Mouse (Mus musculus) Patski (cell line): ENCODE results near the gene Gm17604. TPM values are rescaled to one million over a fixed set of nuclear protein-coding genes. Genes with fewer than 3 reads are reported as not detected.

Experiments
- ATAC-seq: fragments of 100-300 bp; one replicate; pipeline ENCODE4 v1.8.0; 2021
- CTCF ChIA-PET: fragments of 350-600 bp; sonication (Branson Sonifier 250); formaldehyde crosslinking; loops from one replicate; lab custom pipeline; 2022; ENCODE audit warnings: inconsistent platforms; lab: Charles Lee
- POLR2A ChIA-PET: fragments of 350-600 bp; sonication (Branson Sonifier 250); formaldehyde crosslinking; loops from one replicate; lab custom pipeline; 2022; ENCODE audit warnings: antibody characterized with exemption, inconsistent platforms; lab: Charles Lee
- DNase-seq: peaks from one replicate; pipeline ENCODE4 v3.0.0-alpha.2; 2011; ENCODE audit warnings: low read depth, low spot score
- H3K27me3 ChIP-seq: fragments of 371-371 bp; one replicate; pipeline ENCODE4 v1.5.1; 2021
- CTCF ChIP-seq: fragments of 100-300 bp; IDR thresholded peaks from one replicate; pipeline ENCODE4 v1.5.1; 2021
- in situ Hi-C: fragments of 300-500 bp; cut with MboI; formaldehyde crosslinking; loops from 3 replicates; pipeline ENCODE4 v1.11.1; 2018; ENCODE audit warnings: low pct_unique_long_range_greater_than_20kb, mixed read lengths
- polyA plus RNA-seq: library from polyadenylated mRNA; unstranded; gene quantifications from one replicate; pipeline ENCODE4 v1.2.3, GENCODE M21; 2021

Gm17604 gene
- not detected for polyA plus RNA-seq

DNA sequence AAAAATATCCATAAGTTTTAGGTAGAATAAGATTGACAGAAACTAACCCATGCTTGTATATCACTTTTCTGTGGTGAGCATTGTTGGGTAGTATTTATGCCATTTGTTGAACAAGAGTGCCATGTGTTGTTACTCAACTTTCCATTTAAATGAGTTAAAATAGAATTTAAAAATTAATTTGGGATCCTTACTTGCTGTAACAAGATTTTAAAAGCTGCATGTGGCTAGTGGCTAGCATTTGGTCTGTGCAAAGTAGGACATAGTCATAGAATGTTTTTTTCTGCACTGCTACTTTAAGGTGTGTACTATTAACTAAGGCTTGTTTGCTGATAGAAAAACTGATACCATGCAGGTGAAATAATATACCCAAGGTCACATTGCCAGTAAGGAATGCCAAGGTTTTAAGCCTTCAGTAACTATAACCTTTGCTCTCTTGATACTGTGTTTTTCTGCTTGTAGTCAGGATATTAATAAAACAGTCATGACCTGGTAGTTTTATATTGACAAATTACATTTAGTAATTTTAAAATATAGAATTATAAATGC is at the start of gene Gm17604:
TSS of gene Gm17604 (minus strand) at position 51 of the 546 bp plus-strand sequence.
- no peak for TF ChIP-seq CTCF
- ATAC-seq (no peak), DNase-seq (no peak)
- POLR2A ChIA-PET, result no interaction called here
- CTCF ChIA-PET, result no interaction called here
- no peaks in the 10 kb centered on the region for H3K27me3 ChIP-seq
- in situ Hi-C loops, result no loop called here

DNA sequence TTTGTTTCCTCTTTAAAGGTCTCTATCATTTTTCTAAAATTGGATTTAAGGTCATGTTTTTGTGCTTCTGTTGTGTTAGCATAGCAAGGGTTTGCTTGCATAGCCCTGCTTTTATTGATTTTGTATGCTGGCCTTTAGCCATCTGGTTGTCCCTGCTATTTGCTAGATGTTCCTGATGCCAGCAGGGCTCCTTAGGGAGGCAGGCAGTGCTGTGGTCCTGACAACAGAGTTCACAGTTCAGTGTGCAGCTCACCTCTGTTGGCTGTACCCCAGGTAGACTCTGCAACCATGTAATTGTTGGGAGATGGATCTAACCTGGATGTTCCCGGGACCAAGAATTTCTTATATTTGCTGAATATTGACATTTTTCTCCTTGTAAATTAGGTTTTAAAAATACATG is 45.3 kb upstream of the Gm17604 start:
- ATAC-seq (no peak), DNase-seq (no peak)
- TF ChIP-seq CTCF, result no peak
- in situ Hi-C loops, result no loop called here
- POLR2A ChIA-PET, result no interaction called here
- H3K27me3 ChIP-seq, result no peaks in the 10 kb centered on the region
- CTCF ChIA-PET, result no interaction called here

GRCm38 (mm10) chrX:165003141-165003540 is 1.5 kb downstream of the Gm17604 start:
- POLR2A ChIA-PET, result no interaction called here
- no peaks in the 10 kb centered on the region for H3K27me3 ChIP-seq
- CTCF ChIA-PET, result no interaction called here
- DNase-seq (no peak), ATAC-seq (no peak)
- no peak for TF ChIP-seq CTCF
- in situ Hi-C loops, result no loop called here

DNA sequence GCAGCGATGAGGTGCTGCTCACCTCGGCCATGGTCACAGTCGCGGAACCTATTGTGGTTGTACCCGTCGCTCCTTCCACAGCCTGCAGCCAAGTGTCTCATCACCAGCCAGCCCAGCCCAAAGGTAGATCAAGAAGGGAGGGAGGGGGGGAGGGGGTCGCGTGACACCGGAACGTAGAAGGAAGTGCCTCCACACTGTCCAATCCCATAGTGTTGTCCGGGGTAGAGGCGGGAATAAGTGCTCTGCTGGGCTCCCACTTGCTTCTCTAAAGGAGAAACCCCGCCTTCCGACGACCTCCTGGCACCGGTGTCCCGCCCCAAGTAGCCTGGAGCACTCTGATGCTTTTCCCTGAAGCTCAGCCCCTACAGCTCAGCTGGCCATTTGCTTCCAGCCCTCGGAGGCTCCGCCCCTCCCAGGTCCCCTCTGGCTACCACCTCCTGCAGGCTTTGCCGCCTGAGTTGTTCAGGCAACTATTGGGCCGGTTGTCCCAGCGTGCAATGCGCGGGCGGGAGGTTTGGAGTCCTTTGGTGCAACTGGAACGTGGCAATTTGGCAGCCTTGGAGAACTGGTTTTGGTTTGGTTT is 24.3 kb downstream of the Gm17604 start, which contains the start of the genes Mospd2 and Fancb:
TSS of gene Mospd2 (minus strand) at position 183 of the 583 bp plus-strand sequence.
TSS of gene Fancb (plus strand) at position 400 of the 583 bp plus-strand sequence.
- no peak for TF ChIP-seq CTCF
- peak; percentile 78 for DNase-seq
- H3K27me3 ChIP-seq, result no peaks in the 10 kb centered on the region
- in situ Hi-C loops, result no loop called here
- CTCF ChIA-PET, result interaction anchor here (1.1 kb wide), 1 partner anchor 8 kb away, joined by 3 read pairs; no protein-coding TSS in a partner anchor
- POLR2A ChIA-PET, result no interaction called here
- peak; percentile 99 for ATAC-seq

GRCm38 (mm10) chrX:164978866-164979265 is 25.8 kb downstream of the Gm17604 start:
- DNase-seq (no peak), ATAC-seq (no peak)
- no peak for TF ChIP-seq CTCF
- H3K27me3 ChIP-seq, result no peaks in the 10 kb centered on the region
- ChIA-PET POLR2A (no interaction called here), CTCF (no interaction called here)
- in situ Hi-C loops, result no loop called here

GRCm38 (mm10) chrX:164971206-164971605 is 33.4 kb downstream of the Gm17604 start:
- in situ Hi-C loops, result no loop called here
- TF ChIP-seq CTCF, result no peak
- POLR2A ChIA-PET, result no interaction called here
- H3K27me3 ChIP-seq, result no peaks in the 10 kb centered on the region
- ATAC-seq, result no peak
- no peak for DNase-seq
- CTCF ChIA-PET, result interaction anchor here (1.3 kb wide), 1 partner anchor 10 kb away, joined by 3 read pairs; no protein-coding TSS in a partner anchor

DNA sequence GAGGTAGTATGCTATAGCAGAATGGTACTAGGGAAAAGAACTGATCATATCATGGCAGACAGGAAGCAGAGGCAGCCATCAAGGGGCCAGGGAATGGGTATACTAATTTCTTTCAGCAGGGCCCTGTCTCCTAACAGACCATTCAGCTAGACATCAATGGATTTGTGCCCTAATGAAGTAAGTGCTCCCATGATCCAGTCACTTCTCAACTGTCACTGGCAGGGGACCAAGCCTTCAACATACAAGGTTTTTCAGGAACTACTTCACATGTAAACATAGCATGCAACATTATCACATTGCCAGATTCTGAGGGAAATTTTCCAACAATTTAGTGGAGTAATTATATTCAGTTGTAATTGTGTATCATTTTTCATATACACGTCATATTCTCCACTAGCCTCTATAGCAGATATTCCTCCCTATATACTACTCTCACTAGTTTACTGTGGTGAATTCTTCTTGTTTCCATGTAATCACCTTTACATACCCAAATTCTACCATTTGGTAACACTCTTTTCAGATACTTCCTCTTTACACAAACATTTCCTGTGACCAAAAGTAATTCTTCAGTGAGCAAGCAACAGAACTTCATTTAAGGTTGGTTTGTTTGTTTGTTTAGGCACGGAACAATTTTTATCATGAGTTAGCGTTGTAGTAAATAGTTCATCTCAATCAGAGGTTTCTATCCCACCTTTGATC is 38.7 kb downstream of the Gm17604 start:
- DNase-seq (no peak), ATAC-seq (no peak)
- no peaks in the 10 kb centered on the region for H3K27me3 ChIP-seq
- POLR2A ChIA-PET, result no interaction called here
- TF ChIP-seq CTCF, result no peak
- CTCF ChIA-PET, result no interaction called here
- in situ Hi-C loops, result no loop called here

Other genes with a start within 250 kb of the Gm17604 start
- gene Mospd2, start 24.5 kb downstream of the Gm17604 start, polyA plus RNA-seq, result 48.6 TPM
- 3.8 TPM for gene Fancb, start 24.2 kb downstream of the Gm17604 start, polyA plus RNA-seq